Mouse (Mus musculus): ENCODE data around the gene Prrx2. TPM values are rescaled to one million over a fixed set of nuclear protein-coding genes. Genes with fewer than 3 reads are reported as not detected.
A peak's percentile ranks its signal among the peaks of the same experiment; 100 is the strongest.

Prrx2 gene
- total and polyA plus RNA-seq, 2 experiments from 2014 or later = 3.6 to 24.0 TPM

DNA sequence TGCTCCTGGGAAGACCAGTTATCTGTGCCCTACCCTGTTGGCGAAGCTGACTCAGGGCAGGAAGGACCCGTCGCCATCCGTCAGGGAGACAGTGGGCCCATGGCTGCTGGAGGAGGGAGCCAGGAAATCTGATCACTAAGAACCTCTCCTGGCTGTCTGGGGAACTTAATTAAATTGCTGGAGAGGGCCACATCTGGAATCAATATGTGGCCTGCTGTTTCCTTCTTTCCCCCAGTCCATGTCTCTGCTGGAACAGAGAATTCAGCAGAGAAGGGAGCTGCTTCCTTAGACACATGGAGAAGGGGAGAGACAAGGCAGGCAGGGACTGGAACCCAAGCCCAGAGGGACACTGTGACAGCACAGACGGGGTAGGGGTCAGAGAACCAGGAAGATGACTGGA is 1.1 kb upstream of the Prrx2 start:
- DNase-seq (ENCODE audit: low spot score) = no peak
- WGBS = 69% methylated on average over 5 of the region's 5 CpGs
- H3K9me3 ChIP-seq (replicated peaks; ENCODE audit: control insufficient read depth, low read length) = no peaks in the 10 kb centered on the region
- H3K27ac ChIP-seq (ENCODE audit: low read depth) = 0 out of 2 replicates have a peak overlapping the region, but pooled peaks have one; percentile 18
- H3K27me3 ChIP-seq (ENCODE audit: control insufficient read depth, insufficient read depth, low read length) = no peaks in the 10 kb centered on the region
- no peak overlapping the region for H3K4me2 ChIP-seq (ENCODE audit: low read depth, low read length)
- no peaks in the 10 kb centered on the region for H3K36me3 ChIP-seq (replicated peaks; ENCODE audit: control insufficient read depth, insufficient read depth, low read length)
- no peak overlapping the region for H3K4me3 ChIP-seq (ENCODE audit: low read depth, low read length)
- peaks cover 5% of the 10 kb centered on the region; the same call in 1 of the 2 replicates for H3K4me1 ChIP-seq (ENCODE audit: control insufficient read depth, insufficient read depth)
- TF ChIP-seq EP300 (IDR thresholded peaks at IDR 0.05; ENCODE audit: low read depth) = no peak
- no peak for TF ChIP-seq CTCF (IDR thresholded peaks at IDR 0.05; ENCODE audit: low read depth)
- H3K9ac ChIP-seq (replicated peaks; ENCODE audit: low read depth, low read length) = no peak overlapping the region
- ATAC-seq (ENCODE audit: insufficient read depth, low read depth) = no peak

DNA sequence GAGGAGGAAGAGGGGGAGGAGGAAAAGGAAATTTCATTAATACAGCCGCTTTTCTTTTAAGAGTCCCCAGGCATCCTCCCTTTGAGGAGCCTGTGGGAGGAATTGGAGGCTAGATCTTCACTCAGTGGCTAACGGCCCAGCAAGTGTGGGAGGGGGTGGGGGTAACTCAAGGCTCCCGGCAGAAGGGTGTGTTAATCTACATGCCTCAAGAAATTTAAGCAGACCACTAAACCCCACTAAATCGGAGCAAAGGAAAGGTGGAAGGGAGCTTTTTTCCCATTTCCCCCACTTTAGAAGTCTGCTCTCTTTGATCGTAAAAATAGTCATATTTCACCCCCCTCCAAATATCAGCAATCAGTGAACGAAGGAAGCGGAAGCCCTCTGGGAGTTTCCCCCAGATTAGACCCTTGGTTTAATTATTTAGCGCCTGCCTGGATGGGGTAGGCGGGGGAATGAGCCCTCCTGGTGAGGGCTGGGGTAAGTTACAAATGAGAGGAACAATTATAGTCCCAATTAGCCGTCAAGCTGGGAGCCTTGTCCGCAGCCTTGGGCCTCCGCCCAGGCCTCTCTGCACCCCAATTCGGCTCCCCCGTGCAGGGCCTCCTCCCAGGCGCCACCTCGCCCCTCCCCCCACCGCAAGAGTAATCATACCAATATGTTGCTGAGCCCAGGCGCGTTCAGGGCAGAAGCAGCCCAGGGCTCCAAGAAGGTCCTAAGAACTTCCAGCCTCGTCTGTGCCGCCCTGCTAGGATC is 1.6 kb downstream of the Prrx2 start:
- TF ChIP-seq CTCF (IDR thresholded peaks at IDR 0.05; ENCODE audit: low read depth) = no peak
- TF ChIP-seq EP300 (IDR thresholded peaks at IDR 0.05; ENCODE audit: low read depth) = no peak
- no peak overlapping the region for H3K9ac ChIP-seq (replicated peaks; ENCODE audit: low read depth, low read length)

GRCm38 (mm10) chr2:30842615-30843014 is 7.8 kb downstream of the Prrx2 start:
- Histone ChIP-seq H3K27ac (ENCODE audit: low read depth) (no peak overlapping the region), H3K9ac (replicated peaks; ENCODE audit: low read depth, low read length) (no peak overlapping the region), H3K4me1 (ENCODE audit: control insufficient read depth, insufficient read depth) (no peaks in the 10 kb centered on the region), H3K9me3 (replicated peaks; ENCODE audit: control insufficient read depth, low read length) (no peaks in the 10 kb centered on the region), H3K27me3 (ENCODE audit: control insufficient read depth, insufficient read depth, low read length) (peaks cover 8% of the 10 kb centered on the region; the same call in 1 of the 2 replicates), H3K36me3 (replicated peaks; ENCODE audit: control insufficient read depth, insufficient read depth, low read length) (no peaks in the 10 kb centered on the region), H3K4me3 (ENCODE audit: low read depth, low read length) (no peak overlapping the region), H3K4me2 (ENCODE audit: low read depth, low read length) (no peak overlapping the region)
- no peak for TF ChIP-seq EP300 (IDR thresholded peaks at IDR 0.05; ENCODE audit: low read depth)
- no peak for TF ChIP-seq CTCF (IDR thresholded peaks at IDR 0.05; ENCODE audit: low read depth)
- ATAC-seq (ENCODE audit: insufficient read depth, low read depth) (0 out of 2 replicates have a peak, but pooled peaks have one; percentile 34), DNase-seq (ENCODE audit: low spot score) (no peak)
- 17% methylated on average over 10 of the region's 10 CpGs for WGBS

More for the DNA sequence above, 1.6 kb downstream of the Prrx2 start:
- ATAC-seq (ENCODE audit: insufficient read depth, low read depth) = no peak
- Histone ChIP-seq H3K4me1 (ENCODE audit: control insufficient read depth, insufficient read depth) (peaks cover 5% of the 10 kb centered on the region; the same call in 1 of the 2 replicates), H3K27me3 (ENCODE audit: control insufficient read depth, insufficient read depth, low read length) (no peaks in the 10 kb centered on the region), H3K4me3 (ENCODE audit: low read depth, low read length) (no peak overlapping the region), H3K4me2 (ENCODE audit: low read depth, low read length) (peak overlapping the region; percentile 12; the same call in 1 of the 2 replicates), H3K27ac (ENCODE audit: low read depth) (no peak overlapping the region), H3K36me3 (replicated peaks; ENCODE audit: control insufficient read depth, insufficient read depth, low read length) (no peaks in the 10 kb centered on the region), H3K9me3 (replicated peaks; ENCODE audit: control insufficient read depth, low read length) (no peaks in the 10 kb centered on the region)
- DNase-seq (ENCODE audit: low spot score) = no peak
- WGBS = 33% methylated on average over 21 of the region's 21 CpGs

- Histone ChIP-seq H3K9ac (replicated peaks; ENCODE audit: low read depth, low read length) (peak overlapping the region; percentile 72), H3K36me3 (replicated peaks; ENCODE audit: control insufficient read depth, insufficient read depth, low read length) (no peaks in the 10 kb centered on the region), H3K4me3 (ENCODE audit: low read depth, low read length) (peak overlapping the region; percentile 68), H3K4me1 (ENCODE audit: control insufficient read depth, insufficient read depth) (no peaks in the 10 kb centered on the region), H3K27me3 (ENCODE audit: control insufficient read depth, insufficient read depth, low read length) (peaks cover 8% of the 10 kb centered on the region; the same call in 1 of the 2 replicates), H3K9me3 (replicated peaks; ENCODE audit: control insufficient read depth, low read length) (no peaks in the 10 kb centered on the region), H3K27ac (ENCODE audit: low read depth) (no peak overlapping the region; the same call in 1 of the 2 replicates), H3K4me2 (ENCODE audit: low read depth, low read length) (peak overlapping the region; percentile 90)
- ATAC-seq (ENCODE audit: insufficient read depth, low read depth) = peak; percentile 42
- TF ChIP-seq EP300 (IDR thresholded peaks at IDR 0.05; ENCODE audit: low read depth) (no peak), CTCF (IDR thresholded peaks at IDR 0.05; ENCODE audit: low read depth) (no peak)
- DNase-seq (ENCODE audit: low spot score) = no peak
- 1% methylated on average over 77 of the region's 80 CpGs for WGBS
Measured at GRCm38 (mm10) chr2:30845152-30846070, 10.6 kb downstream of the Prrx2 start.

GRCm38 (mm10) chr2:30846236-30846635 is 11.5 kb downstream of the Prrx2 start:
- no peaks in the 10 kb centered on the region for H3K9me3 ChIP-seq (replicated peaks; ENCODE audit: control insufficient read depth, low read length)
- no peak for ATAC-seq (ENCODE audit: insufficient read depth, low read depth)
- no peak overlapping the region for H3K4me3 ChIP-seq (ENCODE audit: low read depth, low read length)
- DNase-seq (ENCODE audit: low spot score) = no peak
- H3K36me3 ChIP-seq (replicated peaks; ENCODE audit: control insufficient read depth, insufficient read depth, low read length) = no peaks in the 10 kb centered on the region
- no peak overlapping the region for H3K27ac ChIP-seq (ENCODE audit: low read depth)
- peak overlapping the region; percentile 90; the same call in 1 of the 2 replicates for H3K4me2 ChIP-seq (ENCODE audit: low read depth, low read length)
- H3K9ac ChIP-seq (replicated peaks; ENCODE audit: low read depth, low read length) = no peak overlapping the region
- no peak for TF ChIP-seq CTCF (IDR thresholded peaks at IDR 0.05; ENCODE audit: low read depth)
- WGBS = 61% methylated on average over 8 of the region's 8 CpGs
- H3K27me3 ChIP-seq (ENCODE audit: control insufficient read depth, insufficient read depth, low read length) = peaks cover 8% of the 10 kb centered on the region; the same call in 1 of the 2 replicates
- no peaks in the 10 kb centered on the region for H3K4me1 ChIP-seq (ENCODE audit: control insufficient read depth, insufficient read depth)

Measured in heart, postnatal 0 days (tissue).